Mouse (Mus musculus): ENCODE results near the gene Chac1. TPM values are rescaled to one million over a fixed set of nuclear protein-coding genes. Genes with fewer than 3 reads are reported as not detected.
A peak's percentile ranks its signal among the peaks of the same experiment; 100 is the strongest.

The Chac1 gene
- polyA plus RNA-seq, 1 experiment from 2014 or later: 2.1 TPM

GRCm38 (mm10) chr2:119321771-119322586 lies 29.1 kb upstream of the Chac1 start:
- 4% methylated on average over 48 of the region's 48 CpGs for WGBS
- Histone ChIP-seq H3K9ac (peak overlapping the region; percentile 13; the same call in 1 of the 2 replicates), H3K4me3 (replicated peaks) (peak overlapping the region; percentile 40), H3K4me2 (replicated peaks) (peak overlapping the region; percentile 75), H3K9me3 (replicated peaks) (no peaks in the 10 kb centered on the region), H3K36me3 (no peaks in the 10 kb centered on the region), H3K27ac (replicated peaks) (no peak overlapping the region), H3K27me3 (peaks cover 69% of the 10 kb centered on the region), H3K4me1 (peaks cover 55% of the 10 kb centered on the region)
- ATAC-seq (ENCODE audit: insufficient number of reproducible peaks, low FRiP score, low TSS enrichment, low read depth): no peak; the same call in 1 of the 2 replicates

DNA sequence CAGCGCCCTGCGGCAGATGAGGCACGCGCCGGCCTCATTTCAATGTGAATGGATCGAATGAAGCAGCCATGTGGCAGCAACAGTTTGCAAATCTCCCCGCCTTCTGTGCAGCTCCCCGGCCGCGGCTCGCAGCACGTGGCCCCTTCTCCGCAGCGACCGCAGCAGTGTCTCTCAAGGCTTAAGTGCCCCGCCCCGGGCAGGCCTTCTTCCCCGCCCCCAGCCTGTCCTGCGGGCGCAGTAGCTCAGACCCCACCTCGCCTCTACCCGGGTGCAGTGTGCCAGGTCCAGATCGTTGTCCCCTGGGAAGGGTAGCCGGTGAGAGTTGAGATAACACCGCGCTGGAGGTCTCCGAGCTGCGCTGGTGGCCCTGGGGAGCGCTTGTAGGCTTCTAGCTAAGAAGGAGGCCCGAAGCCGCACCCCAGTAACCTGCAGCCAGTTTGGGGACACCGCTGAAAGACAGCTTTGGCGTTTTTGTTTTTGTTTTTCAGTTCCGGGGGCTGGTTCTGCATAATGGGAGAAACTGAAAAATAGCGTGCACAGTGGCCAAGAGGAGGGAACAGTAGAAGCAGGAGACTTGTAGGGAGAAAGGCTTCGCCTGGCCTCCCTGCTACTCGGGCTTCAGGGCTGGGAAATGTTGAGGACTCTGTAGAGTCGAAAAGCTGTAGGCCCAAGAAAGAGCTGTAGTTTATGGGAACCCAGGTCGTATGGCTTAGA lies 28.3 kb upstream of the Chac1 start:
- ATAC-seq (ENCODE audit: insufficient number of reproducible peaks, low FRiP score, low TSS enrichment, low read depth): peak; percentile 69
- peak overlapping the region; percentile 13; the same call in 1 of the 2 replicates for H3K9ac ChIP-seq
- WGBS: 8% methylated on average over 39 of the region's 39 CpGs
- H3K4me1 ChIP-seq: peaks cover 58% of the 10 kb centered on the region
- no peaks in the 10 kb centered on the region for H3K36me3 ChIP-seq
- no peak overlapping the region for H3K27ac ChIP-seq (replicated peaks)
- no peaks in the 10 kb centered on the region for H3K9me3 ChIP-seq (replicated peaks)
- peak overlapping the region; percentile 75 for H3K4me2 ChIP-seq (replicated peaks)
- H3K27me3 ChIP-seq: peaks cover 77% of the 10 kb centered on the region
- H3K4me3 ChIP-seq (replicated peaks): peak overlapping the region; percentile 40

DNA sequence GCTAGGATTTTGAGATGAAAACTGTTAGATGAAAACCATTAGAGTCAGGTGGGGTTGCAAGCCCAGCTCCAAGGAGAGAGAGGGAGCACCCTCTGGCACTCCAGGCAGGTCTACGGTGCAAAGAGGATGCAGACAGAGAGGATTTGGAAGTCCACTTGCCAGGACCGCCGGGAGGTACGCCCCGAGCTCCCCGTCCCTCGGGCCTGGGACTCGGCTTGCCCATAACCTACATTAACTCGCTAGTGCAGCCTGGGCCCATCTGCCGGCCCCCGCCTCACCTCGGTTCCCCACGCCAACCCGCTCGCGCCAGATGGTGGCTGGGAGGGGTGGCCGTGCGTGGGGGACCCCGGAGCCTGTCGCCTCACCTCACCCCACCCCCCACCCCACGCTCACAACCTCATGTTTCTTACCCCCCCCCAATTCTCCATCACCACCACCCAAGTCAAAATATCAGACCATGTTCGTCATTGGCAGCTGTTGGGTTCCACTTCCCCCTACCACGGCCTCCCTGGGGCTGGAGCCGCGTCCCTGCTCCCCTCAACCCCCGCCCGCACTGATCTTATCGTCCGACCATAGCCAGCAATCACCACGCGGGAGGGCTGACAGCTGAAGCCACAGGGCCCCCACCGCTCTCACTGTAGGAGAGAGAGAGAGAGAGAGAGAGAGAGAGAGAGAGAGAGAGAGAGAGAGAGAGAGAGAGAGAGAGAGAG lies 27.0 kb upstream of the Chac1 start:
- H3K27ac ChIP-seq (replicated peaks): no peak overlapping the region
- peaks cover 89% of the 10 kb centered on the region for H3K27me3 ChIP-seq
- 9% methylated on average over 32 of the region's 32 CpGs for WGBS
- peak overlapping the region; percentile 47 for H3K4me3 ChIP-seq (replicated peaks)
- no peaks in the 10 kb centered on the region for H3K36me3 ChIP-seq
- peak overlapping the region; percentile 85 for H3K4me2 ChIP-seq (replicated peaks)
- no peak overlapping the region for H3K9ac ChIP-seq
- no peak for ATAC-seq (ENCODE audit: insufficient number of reproducible peaks, low FRiP score, low TSS enrichment, low read depth)
- peaks cover 58% of the 10 kb centered on the region for H3K4me1 ChIP-seq
- no peaks in the 10 kb centered on the region for H3K9me3 ChIP-seq (replicated peaks)

DNA sequence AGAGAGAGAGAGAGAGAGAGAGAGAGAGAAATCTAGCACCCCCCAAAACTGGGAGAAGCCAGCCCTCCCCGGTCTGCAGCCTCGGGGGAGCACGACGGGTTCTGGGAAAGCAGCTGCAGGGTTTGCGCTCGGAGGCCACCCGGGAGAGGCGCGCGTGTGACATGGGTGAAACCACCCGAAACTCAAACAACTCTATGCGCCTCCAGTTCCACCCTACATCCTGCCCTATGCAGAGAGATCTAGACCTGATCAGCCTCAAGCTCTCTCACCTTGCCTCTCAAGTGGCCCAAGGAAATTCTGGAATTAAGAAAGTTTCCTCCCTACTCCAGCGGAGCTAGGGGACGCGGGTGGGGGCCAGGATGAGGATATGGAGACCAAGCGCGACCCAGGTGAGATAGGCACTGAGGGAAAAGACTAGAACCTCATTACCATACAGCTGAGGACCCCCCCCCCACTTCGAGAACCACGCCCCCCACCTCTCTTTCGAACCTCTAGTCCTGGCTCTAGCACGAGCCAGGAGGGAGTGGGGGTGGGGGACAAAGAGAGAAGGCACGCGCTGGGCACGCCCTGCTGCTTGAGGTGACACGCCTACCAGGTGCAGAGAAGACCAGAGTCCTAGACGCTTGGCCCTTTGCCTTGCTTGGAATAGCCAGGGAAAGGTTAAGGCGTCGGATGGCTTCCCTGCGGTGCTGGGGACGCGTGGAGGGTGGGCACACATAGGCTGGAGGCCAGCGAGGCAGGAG lies 26.3 kb upstream of the Chac1 start:
- Histone ChIP-seq H3K36me3 (no peaks in the 10 kb centered on the region), H3K9me3 (replicated peaks) (no peaks in the 10 kb centered on the region), H3K27ac (replicated peaks) (no peak overlapping the region), H3K9ac (no peak overlapping the region), H3K27me3 (peaks cover 95% of the 10 kb centered on the region), H3K4me3 (replicated peaks) (peak overlapping the region; percentile 47), H3K4me2 (replicated peaks) (peak overlapping the region; percentile 85), H3K4me1 (peaks cover 58% of the 10 kb centered on the region)
- WGBS: under 1% methylated on average over 32 of the region's 32 CpGs
- peak; percentile 22; the same call in 1 of the 2 replicates for ATAC-seq (ENCODE audit: insufficient number of reproducible peaks, low FRiP score, low TSS enrichment, low read depth)

- peak; percentile 59; the same call in 1 of the 2 replicates for ATAC-seq (ENCODE audit: insufficient number of reproducible peaks, low FRiP score, low TSS enrichment, low read depth)
- H3K4me2 ChIP-seq (replicated peaks): peak within 1 kb of the TSS; percentile 85
These were observed 25.4 kb upstream of the Chac1 start, which contains the start of gene Dll4 for GRCm38 (mm10) chr2:119325568-119326143. Gene Dll4 (plus strand): TSS chr2:119325784.

DNA sequence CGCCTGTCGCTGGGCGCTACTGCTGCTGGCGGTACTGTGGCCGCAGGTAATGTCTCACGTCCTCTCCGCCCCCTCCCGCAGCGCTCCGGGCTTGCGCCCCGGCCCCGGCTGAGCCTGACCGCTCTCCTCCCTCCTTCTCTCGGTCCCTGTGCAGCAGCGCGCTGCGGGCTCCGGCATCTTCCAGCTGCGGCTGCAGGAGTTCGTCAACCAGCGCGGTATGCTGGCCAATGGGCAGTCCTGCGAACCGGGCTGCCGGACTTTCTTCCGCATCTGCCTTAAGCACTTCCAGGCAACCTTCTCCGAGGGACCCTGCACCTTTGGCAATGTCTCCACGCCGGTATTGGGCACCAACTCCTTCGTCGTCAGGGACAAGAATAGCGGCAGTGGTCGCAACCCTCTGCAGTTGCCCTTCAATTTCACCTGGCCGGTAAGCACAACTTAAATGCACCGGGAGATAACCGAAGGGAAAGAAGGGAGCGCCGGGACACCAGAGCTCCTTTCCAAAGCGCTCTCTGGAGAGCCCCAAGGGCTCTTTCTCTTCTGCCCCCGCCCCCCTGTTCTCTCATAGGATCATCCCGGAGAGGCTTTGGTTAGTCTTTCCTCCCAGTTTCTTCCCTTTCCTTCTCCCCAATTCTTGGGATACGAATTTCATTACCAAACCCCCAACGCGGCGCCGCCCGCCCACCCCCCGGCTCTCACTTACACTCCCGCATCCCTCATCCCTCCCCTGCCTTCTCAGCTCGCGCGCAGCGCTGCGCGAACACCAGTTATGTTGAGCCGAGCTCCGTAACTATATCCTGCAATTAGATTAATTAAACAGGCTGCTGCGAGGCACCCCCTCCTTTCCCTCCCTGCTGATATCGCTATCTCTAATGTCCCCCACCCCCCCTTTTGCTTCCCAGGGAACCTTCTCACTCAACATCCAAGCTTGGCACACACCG lies 24.6 kb upstream of the Chac1 start:
- H3K4me2 ChIP-seq (replicated peaks): peak overlapping the region; percentile 85
- H3K9ac ChIP-seq: peak overlapping the region; percentile 33; the same call in 1 of the 2 replicates
- WGBS: under 1% methylated on average over 60 of the region's 61 CpGs
- H3K9me3 ChIP-seq (replicated peaks): no peaks in the 10 kb centered on the region
- no peak for ATAC-seq (ENCODE audit: insufficient number of reproducible peaks, low FRiP score, low TSS enrichment, low read depth)
- peaks cover 96% of the 10 kb centered on the region for H3K27me3 ChIP-seq
- no peaks in the 10 kb centered on the region for H3K36me3 ChIP-seq
- no peak overlapping the region for H3K27ac ChIP-seq (replicated peaks)
- H3K4me1 ChIP-seq: peaks cover 55% of the 10 kb centered on the region
- peak overlapping the region; percentile 47 for H3K4me3 ChIP-seq (replicated peaks)

More at GRCm38 (mm10) chr2:119325568-119326143, 25.4 kb upstream of the Chac1 start, which contains the start of gene Dll4:
- Histone ChIP-seq H3K4me3 (replicated peaks) (peak within 1 kb of the TSS; percentile 47), H3K9ac (peak within 1 kb of the TSS; percentile 33; the same call in 1 of the 2 replicates), H3K27me3 (peaks cover 96% of the 10 kb centered on the region), H3K27ac (replicated peaks) (no peak within 1 kb of the TSS), H3K4me1 (peaks cover 58% of the 10 kb centered on the region), H3K36me3 (no peaks in the 10 kb centered on the region), H3K9me3 (replicated peaks) (no peaks in the 10 kb centered on the region)
- WGBS: under 1% methylated on average over 33 of the region's 33 CpGs

GRCm38 (mm10) chr2:119327102-119327480 lies 23.9 kb upstream of the Chac1 start:
- peak overlapping the region; percentile 47 for H3K4me3 ChIP-seq (replicated peaks)
- H3K9ac ChIP-seq: no peak overlapping the region
- H3K4me1 ChIP-seq: peaks cover 48% of the 10 kb centered on the region
- peak overlapping the region; percentile 85 for H3K4me2 ChIP-seq (replicated peaks)
- peaks cover 96% of the 10 kb centered on the region for H3K27me3 ChIP-seq
- WGBS: under 1% methylated on average over 30 of the region's 30 CpGs
- ATAC-seq (ENCODE audit: insufficient number of reproducible peaks, low FRiP score, low TSS enrichment, low read depth): no peak
- H3K9me3 ChIP-seq (replicated peaks): no peaks in the 10 kb centered on the region
- H3K36me3 ChIP-seq: no peaks in the 10 kb centered on the region
- H3K27ac ChIP-seq (replicated peaks): no peak overlapping the region

DNA sequence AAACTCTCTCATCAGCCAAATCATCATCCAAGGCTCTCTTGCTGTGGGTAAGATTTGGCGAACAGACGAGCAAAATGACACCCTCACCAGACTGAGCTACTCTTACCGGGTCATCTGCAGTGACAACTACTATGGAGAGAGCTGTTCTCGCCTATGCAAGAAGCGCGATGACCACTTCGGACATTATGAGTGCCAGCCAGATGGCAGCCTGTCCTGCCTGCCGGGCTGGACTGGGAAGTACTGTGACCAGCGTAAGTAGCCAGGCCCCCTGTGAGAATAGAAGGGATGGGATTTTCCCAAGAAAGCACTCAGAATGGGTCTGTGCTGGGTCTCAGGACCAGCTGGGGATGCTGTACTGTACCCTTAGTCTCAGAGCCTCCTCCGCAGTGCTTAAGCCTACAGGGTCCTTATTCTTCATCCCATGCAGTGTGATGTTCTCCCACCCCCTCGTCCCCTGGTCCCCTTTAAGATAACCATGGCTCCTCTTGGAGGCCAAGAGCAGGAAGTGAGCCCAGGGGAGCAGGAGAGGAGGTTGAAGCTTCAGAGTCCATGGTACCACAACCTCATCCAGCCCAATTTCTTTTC lies 23.0 kb upstream of the Chac1 start:
- no peaks in the 10 kb centered on the region for H3K9me3 ChIP-seq (replicated peaks)
- peaks cover 89% of the 10 kb centered on the region for H3K27me3 ChIP-seq
- peak overlapping the region; percentile 12 for H3K4me3 ChIP-seq (replicated peaks)
- no peak overlapping the region for H3K9ac ChIP-seq
- no peaks in the 10 kb centered on the region for H3K36me3 ChIP-seq
- no peak overlapping the region for H3K27ac ChIP-seq (replicated peaks)
- ATAC-seq (ENCODE audit: insufficient number of reproducible peaks, low FRiP score, low TSS enrichment, low read depth): no peak
- H3K4me1 ChIP-seq: peaks cover 39% of the 10 kb centered on the region
- 15% methylated on average over 11 of the region's 11 CpGs for WGBS
- no peak overlapping the region for H3K4me2 ChIP-seq (replicated peaks)

DNA sequence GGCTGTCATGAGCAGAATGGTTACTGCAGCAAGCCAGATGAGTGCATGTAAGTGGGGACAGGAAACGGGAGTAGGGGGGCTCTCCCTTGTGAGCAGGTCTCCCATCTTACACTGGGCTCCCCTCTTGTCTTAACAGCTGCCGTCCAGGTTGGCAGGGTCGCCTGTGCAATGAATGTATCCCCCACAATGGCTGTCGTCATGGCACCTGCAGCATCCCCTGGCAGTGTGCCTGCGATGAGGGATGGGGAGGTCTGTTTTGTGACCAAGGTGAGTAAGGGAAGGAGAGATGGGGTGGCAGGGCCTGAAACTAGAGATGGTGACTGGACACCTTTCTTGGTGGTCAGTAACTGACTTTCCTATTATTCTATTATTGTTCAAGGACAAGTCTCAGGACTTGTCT lies 22.5 kb upstream of the Chac1 start:
- WGBS: 42% methylated on average over 5 of the region's 5 CpGs
- no peaks in the 10 kb centered on the region for H3K36me3 ChIP-seq
- no peak overlapping the region for H3K4me2 ChIP-seq (replicated peaks)
- no peak overlapping the region for H3K9ac ChIP-seq
- H3K4me3 ChIP-seq (replicated peaks): peak overlapping the region; percentile 12; the same call in 1 of the 2 replicates
- H3K27ac ChIP-seq (replicated peaks): no peak overlapping the region
- ATAC-seq (ENCODE audit: insufficient number of reproducible peaks, low FRiP score, low TSS enrichment, low read depth): no peak
- H3K9me3 ChIP-seq (replicated peaks): no peaks in the 10 kb centered on the region
- H3K4me1 ChIP-seq: peaks cover 36% of the 10 kb centered on the region
- peaks cover 83% of the 10 kb centered on the region for H3K27me3 ChIP-seq

All from embryonic facial prominence, embryonic 15.5 days (tissue).